26 mouse cellular contexts compared by ENCODE assay signal in the genomic region with DNA sequence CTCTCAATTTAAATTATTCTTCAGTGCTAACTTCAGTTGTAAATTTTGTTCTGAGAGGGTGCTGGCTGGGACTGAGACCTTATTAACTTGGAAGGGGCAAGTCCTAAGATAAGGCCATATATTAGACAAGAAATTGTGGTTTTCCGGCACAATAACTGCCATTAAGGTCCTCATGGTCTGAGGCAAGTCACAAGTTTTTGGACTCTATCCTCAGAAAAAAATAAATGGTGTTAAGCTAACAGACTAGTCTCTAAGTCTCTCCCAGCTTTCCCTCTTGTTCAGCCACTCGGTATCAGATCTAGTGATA.
DNase-seq lines count a peak whose midpoint lies in the region; ATAC-seq and TF ChIP-seq lines count a peak whose summit lies in the region.
"Had no signal": no experiment of that assay in that cellular context is flagged by ENCODE, and none has a peak within 500 bp of the region (broad histone marks: within the 10 kb centered on the region; RNA-seq: fewer than 3 reads in every experiment).

No protein-coding gene starts in this region.

- H3K4me3 ChIP-seq in heart, embryonic 15.5 days: no peak overlapping the region
- no peak overlapping the region for H3K4me3 ChIP-seq in kidney, postnatal 0 days (replicated peaks; ENCODE audit: low read depth, low read length)
- no peak overlapping the region for H3K4me3 ChIP-seq in neural tube, embryonic 13.5 days
- H3K4me3 ChIP-seq in stomach, embryonic 16.5 days (replicated peaks; ENCODE audit: low read length): no peak overlapping the region
- H3K4me3 ChIP-seq: embryonic facial prominence, embryonic 12.5 days; limb, embryonic 10.5 days; limb, embryonic 15.5 days; liver, embryonic 13.5 days; midbrain, embryonic 13.5 days had no signal

- H3K27me3 ChIP-seq in heart, embryonic 15.5 days: no peaks in the 10 kb centered on the region
- no peaks in the 10 kb centered on the region for H3K27me3 ChIP-seq in kidney, postnatal 0 days (ENCODE audit: insufficient read depth, low read length)
- no peaks in the 10 kb centered on the region for H3K27me3 ChIP-seq in neural tube, embryonic 13.5 days
- no peaks in the 10 kb centered on the region for H3K27me3 ChIP-seq in stomach, embryonic 16.5 days (ENCODE audit: control insufficient read depth, insufficient read depth, low read length)
- H3K27me3 ChIP-seq: embryonic facial prominence, embryonic 12.5 days; limb, embryonic 15.5 days; liver, embryonic 13.5 days; midbrain, embryonic 13.5 days had no signal

- DNase-seq in heart, adult 18-20 months: no peak
- DNase-seq in kidney, postnatal 0 days (ENCODE audit: low spot score): peak; percentile 76
- DNase-seq in kidney, postnatal 25 days: no peak
- DNase-seq in neural tube, embryonic 10.5 days (ENCODE audit: extremely low spot score, low spot score): no peak
- DNase-seq in left cerebral cortex, adult 18-20 months (ENCODE audit: low spot score in 2 of 2): no peak
- DNase-seq: adrenal gland, postnatal 25 days; cerebellum, adult 11-12 months; cerebellum, adult 9-11 months; embryo, embryonic 11 days; gastrocnemius, postnatal 14 days; heart, postnatal 10 days; layer of hippocampus, postnatal 36 days; liver, embryonic 13.5 days; lung, adult 2 months; spleen, adult 18-20 months; thymus, postnatal 14 days had no signal

- no peak for ATAC-seq in heart, embryonic 15.5 days (replicated peaks; ENCODE audit: insufficient number of reproducible peaks, insufficient read depth, low FRiP score, low read depth)
- 0 out of 2 replicates have a peak, but pooled peaks have one; percentile 4 for ATAC-seq in kidney, postnatal 0 days (replicated peaks; ENCODE audit: low FRiP score, low read depth)
- no peak for ATAC-seq in neural tube, embryonic 13.5 days (ENCODE audit: low read depth)
- no peak for ATAC-seq in stomach, embryonic 16.5 days (ENCODE audit: insufficient read depth, low FRiP score)
- ATAC-seq: midbrain, embryonic 13.5 days had no signal

- H3K9ac ChIP-seq in heart, embryonic 15.5 days: no peak overlapping the region
- H3K9ac ChIP-seq in kidney, postnatal 0 days (ENCODE audit: low read depth, low read length): no peak overlapping the region
- no peak overlapping the region for H3K9ac ChIP-seq in neural tube, embryonic 13.5 days
- no peak overlapping the region for H3K9ac ChIP-seq in stomach, embryonic 16.5 days (ENCODE audit: low read length)
- H3K9ac ChIP-seq: embryonic facial prominence, embryonic 12.5 days; hindbrain, embryonic 14.5 days; limb, embryonic 15.5 days; liver, embryonic 13.5 days; midbrain, embryonic 13.5 days had no signal

- H3K4me1 ChIP-seq in heart, embryonic 15.5 days (replicated peaks): peaks cover 31% of the 10 kb centered on the region
- peaks cover 20% of the 10 kb centered on the region for H3K4me1 ChIP-seq in kidney, postnatal 0 days (replicated peaks; ENCODE audit: insufficient read depth, low read length)
- H3K4me1 ChIP-seq in neural tube, embryonic 13.5 days (replicated peaks): peaks cover 41% of the 10 kb centered on the region
- peaks cover 29% of the 10 kb centered on the region; the same call in 1 of the 2 replicates for H3K4me1 ChIP-seq in stomach, embryonic 16.5 days (ENCODE audit: control insufficient read depth, insufficient read depth, low read length)

- 86% methylated on average over 2 of the region's 2 CpGs for WGBS in heart, embryonic 15.5 days
- 59% methylated on average over 2 of the region's 2 CpGs for WGBS in kidney, postnatal 0 days
- WGBS in neural tube, embryonic 13.5 days: 88% methylated on average over 2 of the region's 2 CpGs
- 84% methylated on average over 2 of the region's 2 CpGs for WGBS in stomach, embryonic 16.5 days

- no peaks in the 10 kb centered on the region for H3K9me3 ChIP-seq in heart, embryonic 15.5 days (replicated peaks)
- H3K9me3 ChIP-seq in kidney, postnatal 0 days (replicated peaks; ENCODE audit: low read length): no peaks in the 10 kb centered on the region
- no peaks in the 10 kb centered on the region for H3K9me3 ChIP-seq in neural tube, embryonic 13.5 days
- H3K9me3 ChIP-seq in stomach, embryonic 16.5 days (replicated peaks; ENCODE audit: control insufficient read depth, low read length): no peaks in the 10 kb centered on the region
- H3K9me3 ChIP-seq: embryonic facial prominence, embryonic 12.5 days; limb, embryonic 10.5 days; limb, embryonic 15.5 days; liver, embryonic 13.5 days; midbrain, embryonic 13.5 days had no signal

- no peak overlapping the region for H3K4me2 ChIP-seq in heart, embryonic 15.5 days
- H3K4me2 ChIP-seq in kidney, postnatal 0 days (ENCODE audit: low read length): no peak overlapping the region
- H3K4me2 ChIP-seq in neural tube, embryonic 13.5 days: no peak overlapping the region
- H3K4me2 ChIP-seq in stomach, embryonic 16.5 days (ENCODE audit: low read depth, low read length): no peak overlapping the region
- H3K4me2 ChIP-seq: embryonic facial prominence, embryonic 12.5 days; heart, embryonic 11.5 days; hindbrain, embryonic 14.5 days; limb, embryonic 15.5 days; liver, embryonic 13.5 days; midbrain, embryonic 13.5 days had no signal

- no peaks in the 10 kb centered on the region for H3K36me3 ChIP-seq in heart, embryonic 15.5 days
- no peaks in the 10 kb centered on the region for H3K36me3 ChIP-seq in kidney, postnatal 0 days (ENCODE audit: insufficient read depth, low read length)
- H3K36me3 ChIP-seq in neural tube, embryonic 13.5 days: peaks cover 23% of the 10 kb centered on the region
- H3K36me3 ChIP-seq in stomach, embryonic 16.5 days (ENCODE audit: control insufficient read depth, insufficient read depth, low read length): no peaks in the 10 kb centered on the region
- H3K36me3 ChIP-seq: liver, embryonic 13.5 days had no signal

- H3K27ac ChIP-seq in heart, embryonic 15.5 days: 0 out of 2 replicates have a peak overlapping the region, but pooled peaks have one; percentile 32
- H3K27ac ChIP-seq in kidney, postnatal 0 days: 0 out of 2 replicates have a peak overlapping the region, but pooled peaks have one; percentile 54
- H3K27ac ChIP-seq in neural tube, embryonic 13.5 days (replicated peaks): 0 out of 2 replicates have a peak overlapping the region, but pooled peaks have one; percentile 5
- peak overlapping the region; percentile 83; the same call in 1 of the 2 replicates for H3K27ac ChIP-seq in stomach, embryonic 16.5 days (ENCODE audit: low read length)
- H3K27ac ChIP-seq: embryonic facial prominence, embryonic 12.5 days; hindbrain, embryonic 14.5 days; limb, embryonic 10.5 days; limb, embryonic 15.5 days; liver, embryonic 13.5 days; macrophage; midbrain, embryonic 13.5 days had no signal

- no peak for TF ChIP-seq CTCF in kidney, postnatal 0 days (IDR thresholded peaks at IDR 0.05; ENCODE audit: low read depth)

Comparison
In these comparisons a context has a peak if more than half of its experiments do, and no peak if none do; other contexts are left out.
1. H3K27ac ChIP-seq: peak in every context shown above with its lines; median percentile 83 in stomach, embryonic 16.5 days; 54 in kidney, postnatal 0 days; 32 in heart, embryonic 15.5 days; 5 in neural tube, embryonic 13.5 days.